Mouse (Mus musculus) heart, adult 18-20 months (tissue): ENCODE data around the gene Uba2. TPM values are rescaled to one million over a fixed set of nuclear protein-coding genes. Genes with fewer than 3 reads are reported as not detected.
"Not testable (repeated sequence)": the region's sequence is repeated elsewhere in the genome, so short reads cannot be mapped to it uniquely, and the experiment has no call there.

ENCODE experiments used
- DNase-seq, 2 experiments: peaks; one replicate each; pipeline ENCODE4 v3.0.0; 2021 to 2022; ENCODE audit warnings: mixed read lengths in 1 of 2
- total RNA-seq, 2 experiments: library from RNA; stranded (reverse); gene quantifications; 2 replicates each; pipeline ENCODE4 v1.2.3; 2021

Uba2 gene
- total RNA-seq, 2 experiments from 2014 or later, result 27.2 to 33.3 TPM

DNA sequence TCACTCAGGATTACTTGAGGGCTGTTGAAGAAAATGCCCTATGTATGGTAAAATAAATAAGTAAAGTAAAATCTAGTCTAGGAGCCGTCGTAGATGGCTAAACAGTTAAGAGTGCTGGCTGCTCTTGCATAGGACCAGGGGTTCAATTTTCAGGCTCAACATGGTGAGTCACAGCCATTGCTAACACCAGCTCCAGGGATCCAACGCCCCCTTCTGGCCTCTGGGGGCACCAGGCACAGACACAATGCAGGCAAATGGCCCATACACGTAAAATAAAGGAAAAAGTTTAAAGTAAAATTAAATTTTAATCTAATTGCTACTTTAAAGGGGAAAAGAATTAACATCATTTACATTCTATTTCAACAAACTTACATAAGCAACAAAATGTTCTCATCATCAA lies 2.5 kb downstream of the Uba2 start:
- DNase-seq, result peak in 1 of 2 experiments; percentile 23

DNA sequence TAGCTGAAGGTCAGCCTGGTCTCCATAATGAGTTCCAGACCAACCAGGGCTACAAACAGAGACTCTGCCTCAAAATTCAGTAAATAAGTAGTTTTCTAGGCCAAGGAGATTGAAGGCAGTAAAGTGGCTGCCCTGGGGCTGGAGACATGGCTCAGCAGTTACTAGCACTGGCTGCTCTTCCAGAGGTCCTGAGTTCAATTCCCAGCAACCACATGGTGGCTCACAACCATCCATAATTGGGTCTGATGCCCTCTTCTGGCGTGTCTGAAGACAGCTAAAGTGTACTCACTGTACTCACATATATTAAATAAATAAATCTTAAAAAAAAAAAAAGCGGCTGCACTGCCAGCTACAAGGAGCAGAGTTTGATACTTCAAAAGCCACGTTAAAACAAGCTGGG lies 3.4 kb downstream of the Uba2 start:
- no peak for DNase-seq

DNA sequence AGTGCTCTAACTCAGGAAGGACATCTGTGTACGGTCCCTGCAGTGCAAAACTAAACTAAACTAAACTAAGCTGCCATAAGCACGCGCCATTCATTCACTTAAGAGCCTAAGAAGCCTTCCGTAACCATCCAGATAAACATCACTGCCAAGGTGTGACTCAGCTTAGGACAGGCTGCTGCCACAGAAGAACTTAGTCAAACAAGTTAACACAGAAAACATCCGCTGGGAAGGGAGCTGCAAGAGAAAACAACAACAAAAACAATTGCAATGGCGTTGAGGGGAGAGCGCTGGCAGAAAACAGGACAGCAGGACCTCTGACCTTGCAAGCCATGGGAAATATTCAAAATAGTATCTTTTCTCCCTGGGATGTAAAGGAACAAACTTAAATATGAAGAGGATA lies 4.7 kb downstream of the Uba2 start:
- DNase-seq, result no peak

GRCm38 (mm10) chr7:34159167-34159566 lies 10.2 kb downstream of the Uba2 start:
- no peak for DNase-seq

DNA sequence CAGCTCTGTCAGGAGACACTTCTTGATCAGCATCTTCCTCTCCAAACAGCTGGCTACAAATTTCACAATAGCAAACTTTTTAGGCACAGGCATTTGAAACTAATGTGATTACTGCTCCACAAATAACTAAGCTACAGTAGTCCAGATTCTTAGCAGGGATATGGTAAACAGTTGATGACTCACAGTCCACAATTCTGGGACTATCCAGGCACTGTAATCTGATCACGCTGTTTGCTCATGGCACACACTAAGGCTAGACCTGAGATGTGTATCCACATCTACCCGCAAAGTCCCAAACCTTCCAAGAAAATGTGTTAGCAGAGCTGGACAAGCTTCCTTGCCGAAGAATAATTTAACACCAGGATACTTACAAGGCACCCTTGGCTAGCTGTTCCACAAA lies 11.4 kb downstream of the Uba2 start:
- no peak for DNase-seq

GRCm38 (mm10) chr7:34147193-34147592 lies 22.2 kb downstream of the Uba2 start:
- no peak for DNase-seq

DNA sequence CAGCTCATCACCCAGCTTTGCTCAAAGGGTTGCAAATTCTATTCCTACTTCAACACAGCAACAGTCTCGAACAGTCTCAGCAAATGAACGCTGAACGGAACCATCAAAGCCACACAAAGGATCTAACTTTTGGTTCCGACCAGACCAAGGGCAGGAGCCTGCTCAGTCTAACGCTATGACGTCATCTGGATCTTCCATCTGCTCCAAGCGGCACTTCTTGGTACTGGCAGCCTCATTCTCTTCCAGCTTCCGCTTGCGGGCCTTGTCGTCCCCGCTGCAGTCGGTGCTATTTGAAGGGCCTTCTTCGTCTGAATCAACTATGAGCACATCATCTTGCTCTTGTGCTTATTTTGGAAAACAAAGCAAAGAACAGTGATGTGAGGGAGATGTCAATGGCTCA lies 28.3 kb downstream of the Uba2 start:
- no peak for DNase-seq

DNA sequence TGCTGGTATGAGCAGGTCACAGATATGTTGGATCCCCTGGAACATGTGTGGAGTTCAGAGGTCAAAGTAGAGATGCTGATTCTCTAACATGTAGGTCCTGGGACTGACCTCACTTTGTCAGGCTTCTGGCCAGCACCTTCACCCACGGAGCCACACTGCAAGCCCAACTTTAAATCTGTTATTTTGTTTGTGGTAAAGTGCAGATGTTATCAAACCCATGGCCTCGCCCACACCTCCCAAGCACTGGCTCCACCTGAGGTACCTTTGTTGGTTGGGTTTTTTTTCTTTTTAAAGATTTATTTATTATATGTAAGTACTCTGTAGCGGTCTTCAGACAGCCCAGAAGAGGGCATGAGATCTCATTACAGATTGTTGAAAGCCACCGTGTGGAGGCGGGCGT lies 29.9 kb downstream of the Uba2 start:
- no peak for DNase-seq

DNA sequence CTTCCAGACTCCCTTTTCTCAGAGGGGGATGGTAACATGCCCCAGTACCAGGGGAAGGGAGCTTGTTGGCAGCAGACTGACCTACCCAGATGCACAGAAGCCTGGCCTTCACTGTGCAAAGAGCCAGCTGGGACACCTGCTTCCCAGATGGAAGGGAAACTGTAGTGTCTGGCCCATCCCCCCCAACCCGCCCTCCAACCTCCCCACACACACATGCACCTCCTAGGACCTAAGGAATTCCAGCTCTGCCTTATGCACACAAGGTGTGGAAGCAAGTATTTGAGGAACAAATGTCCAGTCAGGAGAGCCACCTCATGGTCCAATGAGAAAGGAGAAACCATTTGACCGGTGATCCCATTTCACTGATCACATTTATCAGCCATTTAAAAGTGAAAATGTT lies 35.1 kb downstream of the Uba2 start:
- no peak for DNase-seq

- DNase-seq, result peak; percentile 80 to 86
These were observed 36.2 kb downstream of the Uba2 start, which contains the start of gene Wtip for GRCm38 (mm10) chr7:34133117-34133762. Gene Wtip (minus strand): TSS chr7:34133268.

- DNase-seq, result peak; percentile 21 to 37
These were observed 36.9 kb downstream of the Uba2 start for GRCm38 (mm10) chr7:34132355-34133079.

GRCm38 (mm10) chr7:34131959-34132354 lies 37.4 kb downstream of the Uba2 start:
- DNase-seq, result no peak

DNA sequence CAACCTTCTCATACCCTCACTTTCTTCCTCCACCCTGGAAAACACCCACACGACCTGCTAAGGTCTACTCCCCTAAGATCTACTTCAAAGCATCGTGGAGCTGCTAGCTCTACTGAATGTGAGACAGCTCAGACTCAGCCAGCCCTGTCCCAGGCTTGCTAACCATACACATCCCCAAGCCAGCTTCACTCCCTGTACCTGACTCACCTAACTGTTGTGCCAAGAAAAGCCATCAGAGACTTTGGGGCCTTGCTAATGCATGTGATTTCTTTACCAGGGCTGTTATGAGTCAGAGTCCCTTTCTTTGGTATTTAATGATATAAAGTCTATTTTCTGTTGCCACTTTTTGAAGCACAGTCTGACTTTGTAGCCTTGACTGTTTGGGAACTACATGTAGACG lies 38.3 kb downstream of the Uba2 start:
- no peak for DNase-seq

DNA sequence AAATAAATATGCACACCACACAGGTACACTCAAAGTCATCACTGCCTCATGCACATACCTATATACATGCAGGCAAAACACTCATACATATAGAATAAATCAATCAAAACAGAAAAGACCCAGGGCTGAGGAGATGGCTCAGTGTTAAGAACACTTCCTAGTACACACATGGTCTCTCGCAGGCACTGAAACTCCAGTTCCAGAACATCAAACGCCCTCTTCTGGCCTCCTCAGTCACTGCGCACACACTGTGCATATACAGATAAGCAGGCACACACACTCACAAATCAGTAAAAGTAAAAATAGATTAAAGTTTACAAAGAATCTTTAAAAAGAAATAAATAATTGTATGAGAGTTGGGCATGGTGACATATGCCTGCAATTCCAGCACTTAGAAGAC lies 43.1 kb downstream of the Uba2 start:
- DNase-seq, result no peak

GRCm38 (mm10) chr7:34125346-34125745 lies 44.1 kb downstream of the Uba2 start:
- DNase-seq, result no peak

- no peak for DNase-seq
These were observed 46.2 kb downstream of the Uba2 start for GRCm38 (mm10) chr7:34122987-34123720.

DNA sequence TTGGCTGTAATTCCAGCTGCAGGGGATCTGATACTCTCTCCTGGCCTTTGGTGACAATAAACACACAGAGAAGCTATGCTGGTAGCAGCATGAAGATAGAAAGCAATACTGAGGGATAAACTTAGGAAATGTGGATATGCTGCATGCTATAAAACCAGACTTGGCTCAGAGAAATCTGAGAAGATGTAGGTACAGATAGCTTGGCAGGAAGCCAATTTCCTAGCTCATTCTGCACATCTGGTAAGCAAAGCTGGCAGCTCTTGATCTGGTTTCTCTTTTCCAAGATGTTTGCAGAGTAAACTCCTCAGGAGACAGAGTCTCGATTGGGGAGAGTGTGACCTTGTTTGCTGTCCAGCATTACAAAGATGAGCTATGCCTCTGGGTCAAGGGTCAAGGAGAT lies 48.8 kb downstream of the Uba2 start:
- not testable (repeated sequence) for DNase-seq

- DNase-seq, result no peak
These were observed 52.8 kb downstream of the Uba2 start for GRCm38 (mm10) chr7:34116601-34117000.

DNA sequence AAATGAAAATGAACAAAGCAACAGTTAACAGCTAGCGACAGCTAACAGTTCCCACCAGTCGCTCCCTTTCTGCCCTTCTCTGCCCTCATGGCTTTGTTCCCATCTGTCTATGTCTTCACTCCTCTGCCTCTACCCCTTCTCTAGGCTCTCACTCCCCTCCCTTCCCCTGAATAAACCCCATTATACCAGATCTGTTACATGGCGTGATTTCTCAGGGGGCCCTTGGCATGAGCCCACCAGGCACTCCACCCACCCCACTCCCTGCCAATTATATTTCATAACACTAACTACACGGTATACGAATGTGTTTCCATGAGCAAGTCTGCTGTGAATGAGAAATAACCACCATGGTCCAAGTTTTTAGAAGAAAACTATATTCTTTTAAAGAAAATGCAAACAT lies 60.2 kb downstream of the Uba2 start:
- DNase-seq, result no peak

- DNase-seq, result no peak
These were observed 68.1 kb downstream of the Uba2 start for GRCm38 (mm10) chr7:34101276-34101675.

DNA sequence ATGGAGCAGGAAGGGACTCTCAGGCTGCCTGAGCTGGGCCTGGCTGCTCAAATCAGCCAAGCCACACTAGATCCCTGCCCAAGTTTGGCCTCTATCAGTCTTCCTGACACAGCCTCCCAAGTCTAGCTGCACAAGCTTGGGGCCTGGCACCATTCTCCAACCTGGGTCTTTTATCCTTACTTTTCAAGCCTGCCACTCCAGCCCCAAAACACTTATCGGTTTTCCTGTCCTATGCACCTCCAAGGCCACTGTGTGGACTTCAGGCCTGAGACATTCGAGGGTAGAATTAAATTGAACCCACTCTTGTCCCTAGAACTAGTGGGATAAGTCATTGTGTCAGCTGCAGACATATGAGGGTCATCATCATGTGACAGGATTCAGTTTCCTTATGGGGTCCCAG lies 69.4 kb downstream of the Uba2 start:
- DNase-seq, result no peak

DNA sequence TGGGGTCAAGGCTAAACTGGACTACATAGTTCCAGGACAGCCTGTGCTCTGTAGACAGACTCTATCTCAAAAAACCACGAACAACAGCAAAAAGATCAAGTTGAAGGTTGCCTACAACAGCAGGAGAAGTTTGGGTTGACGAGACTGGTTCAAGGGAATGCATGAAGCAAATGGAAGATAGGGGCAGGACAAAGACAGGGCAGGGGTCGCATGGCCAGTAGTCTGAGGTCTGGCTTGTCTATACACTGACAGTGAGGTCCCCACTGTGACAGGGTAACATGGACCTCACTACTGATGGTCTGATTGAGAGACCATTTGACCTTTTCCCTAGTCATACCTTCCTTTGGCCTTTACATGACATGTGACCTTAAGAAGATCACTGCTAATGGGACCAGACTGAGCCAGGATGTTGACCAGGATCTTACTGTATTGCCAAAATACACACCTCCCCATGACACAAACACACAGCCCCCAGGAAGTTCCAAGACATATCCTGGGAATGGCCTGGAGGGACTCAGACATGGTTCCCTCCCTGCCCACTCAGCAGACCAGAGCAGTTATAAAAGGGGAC lies 74.4 kb downstream of the Uba2 start, which contains the start of gene Scgb1b30:
TSS of gene Scgb1b30 (plus strand) at position 521 of the 571 bp plus-strand sequence.
- no peak for DNase-seq
